Mouse (Mus musculus) gastrocnemius, postnatal 14 days (tissue): ENCODE data around the gene Klhdc4. TPM values are rescaled to one million over a fixed set of nuclear protein-coding genes. Genes with fewer than 3 reads are reported as not detected.
A peak's percentile ranks its signal among the peaks of the same experiment; 100 is the strongest.

Source experiments
- DNase-seq: peaks from one replicate; pipeline ENCODE4 v3.0.0; 2021; ENCODE audit warnings: mixed read lengths
- intact Hi-C: fragments of 180-260 bp; cut with DNase I; formaldehyde crosslinking; loops from one replicate; pipeline ENCODE4 v1.15.1; 2025; ENCODE audit warnings: low total_unique reads
- total RNA-seq, 2 experiments: library from RNA; stranded (reverse); gene quantifications; 2 replicates each; pipeline ENCODE4 v1.2.3; 2021

Gene Klhdc4
- total RNA-seq, 2 experiments from 2014 or later = 8.1 to 9.7 TPM

DNA sequence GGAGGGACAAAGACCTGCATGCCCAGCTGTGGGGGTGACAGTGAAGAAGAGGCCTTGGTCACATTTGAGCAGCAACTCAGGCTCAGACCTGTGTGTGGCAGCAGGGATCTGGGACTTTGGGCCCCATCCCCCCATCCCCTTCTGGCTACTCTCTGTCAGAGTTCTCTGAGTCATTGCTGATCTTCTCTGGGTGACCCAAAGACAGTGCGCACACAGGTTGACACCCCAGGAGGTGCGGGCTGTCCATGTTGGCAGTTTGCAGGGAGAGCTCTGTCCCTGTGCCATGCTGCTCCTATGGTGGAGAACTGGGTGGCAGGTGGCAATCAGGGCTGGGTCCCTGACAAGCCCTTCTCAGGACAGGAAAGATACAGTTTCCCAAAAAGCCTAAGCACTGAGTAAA lies 59.7 kb downstream of the Klhdc4 start:
- DNase-seq = no peak
- intact Hi-C loops = no loop called here

- DNase-seq = no peak
- intact Hi-C loops = no loop called here
These were observed 60.3 kb downstream of the Klhdc4 start for GRCm38 (mm10) chr8:121769095-121769494.

DNA sequence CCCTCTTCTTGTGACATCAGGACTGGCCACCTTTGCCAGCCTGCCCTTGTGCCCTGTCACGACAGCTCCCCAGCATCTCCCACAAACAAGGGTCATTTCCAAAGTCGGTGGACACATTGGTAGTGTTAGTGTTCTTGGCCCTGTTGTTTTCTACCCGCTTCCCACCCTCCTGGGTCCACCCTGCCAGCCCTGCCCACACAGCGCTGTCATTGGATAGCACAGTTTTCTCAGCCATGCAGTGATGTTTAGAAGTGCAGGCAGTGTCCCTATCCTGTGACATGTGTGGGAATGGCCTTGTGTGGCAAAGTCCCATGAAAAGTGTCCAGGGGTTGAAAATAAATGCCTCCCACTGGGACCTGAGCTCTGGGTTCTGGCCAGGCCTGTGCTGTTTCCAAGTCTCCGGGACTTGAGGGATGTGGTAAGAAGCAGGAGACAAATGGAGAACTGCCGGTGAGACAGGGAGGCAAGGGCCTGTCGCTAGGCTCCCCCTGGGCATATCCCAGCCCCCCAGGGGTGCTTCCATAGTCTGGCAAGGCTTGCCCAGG lies 63.7 kb downstream of the Klhdc4 start:
- intact Hi-C loops = no loop called here

GRCm38 (mm10) chr8:121763700-121764013 lies 65.7 kb downstream of the Klhdc4 start:
- intact Hi-C loops = no loop called here
- no peak for DNase-seq

More for the DNA sequence above, 63.7 kb downstream of the Klhdc4 start:
- no peak for DNase-seq

DNA sequence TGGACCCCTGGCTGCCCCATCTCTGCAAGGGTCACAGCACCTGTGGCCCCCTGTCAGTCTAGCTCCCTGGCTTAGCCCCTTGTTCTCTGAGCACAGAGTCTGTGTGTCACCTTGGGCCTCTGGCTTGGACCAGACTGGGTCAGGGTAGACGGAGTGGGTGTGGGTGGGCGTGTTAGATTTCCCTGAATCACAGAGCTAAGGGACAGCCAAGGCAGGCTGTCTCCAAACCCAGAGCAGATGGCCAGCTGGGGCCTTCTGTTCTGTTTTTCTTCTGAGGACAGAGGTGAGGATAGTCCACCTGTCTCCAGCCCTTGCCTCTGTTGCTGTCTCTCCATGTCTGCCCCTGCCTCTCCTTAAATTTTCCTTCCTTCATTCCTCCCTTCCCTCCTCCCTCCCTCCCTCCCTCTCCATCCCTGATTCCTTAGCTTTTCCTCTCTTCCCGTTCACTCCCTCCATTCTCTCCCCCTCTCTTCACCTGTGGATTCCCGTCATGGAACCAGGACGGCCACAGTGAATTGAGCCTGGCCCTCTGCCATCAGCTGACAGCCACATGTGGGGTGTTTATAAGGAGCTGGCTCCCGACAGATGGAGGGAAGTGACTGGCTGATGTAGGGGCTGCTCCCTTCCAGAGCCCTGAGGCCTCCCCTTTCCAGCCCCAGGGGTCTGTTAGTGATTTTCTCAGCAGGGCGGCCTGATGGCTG lies 66.2 kb downstream of the Klhdc4 start:
- DNase-seq = no peak
- intact Hi-C loops = no loop called here

- intact Hi-C loops = no loop called here
- DNase-seq = no peak
These were observed 67.9 kb downstream of the Klhdc4 start for GRCm38 (mm10) chr8:121761480-121761879.

DNA sequence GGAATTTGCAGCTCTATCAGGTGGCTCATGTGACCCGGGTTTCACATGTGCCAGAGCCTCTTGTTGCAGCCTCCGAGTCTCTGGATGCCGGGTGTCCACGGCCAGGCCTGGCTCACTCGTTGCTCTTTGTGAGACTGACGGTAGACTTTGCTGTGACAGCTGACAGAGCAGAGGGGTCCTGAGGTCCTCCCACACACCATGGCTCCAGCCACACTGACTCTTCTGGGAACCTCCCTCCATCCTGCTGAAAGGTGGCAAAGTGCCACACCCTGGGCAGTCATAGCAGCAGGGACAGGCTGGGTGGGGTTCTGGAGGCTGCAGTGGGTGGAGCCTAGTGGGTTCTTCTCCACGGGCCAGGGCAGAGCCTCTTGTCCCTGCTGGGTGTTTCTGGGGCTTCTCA lies 68.9 kb downstream of the Klhdc4 start:
- intact Hi-C loops = no loop called here
- no peak for DNase-seq

DNA sequence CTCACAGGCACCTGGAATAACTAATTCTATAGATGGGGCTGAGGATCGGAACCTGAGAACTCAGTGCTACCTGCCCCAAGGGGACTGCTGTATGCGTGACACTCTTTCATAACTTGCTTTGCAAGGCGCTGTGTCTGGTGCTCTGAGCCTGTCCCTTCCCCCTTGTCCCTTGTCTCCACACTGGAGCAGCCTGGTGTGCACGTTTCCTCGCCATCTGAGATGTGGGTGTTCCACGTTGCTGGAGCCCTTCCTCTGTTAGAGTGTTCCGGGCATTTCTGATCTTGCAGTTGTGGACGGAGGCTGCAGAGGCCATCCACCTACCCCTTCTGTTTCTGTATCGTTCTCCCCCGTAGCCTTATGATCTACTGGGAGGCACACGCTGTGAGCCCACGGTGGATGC lies 70.9 kb downstream of the Klhdc4 start:
- intact Hi-C loops = no loop called here
- DNase-seq = no peak

DNA sequence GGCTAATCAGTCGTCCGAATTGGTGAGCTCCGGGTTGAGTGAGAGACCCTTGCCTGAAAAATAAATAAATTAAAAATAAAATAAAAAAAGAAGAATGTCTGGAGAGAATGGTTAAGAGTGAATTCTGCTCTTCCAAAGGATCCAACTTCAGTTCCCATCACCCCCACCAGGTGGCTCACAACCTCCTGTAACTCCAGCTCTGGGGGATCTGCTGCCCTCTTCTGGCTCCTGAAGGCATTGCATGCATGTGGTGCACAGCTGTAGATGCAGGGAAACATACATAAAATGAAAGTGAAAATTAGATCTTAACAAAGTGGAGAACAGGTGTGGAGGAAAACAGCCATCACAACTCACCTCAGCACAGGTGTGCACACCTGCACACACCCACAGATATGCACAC lies 78.0 kb downstream of the Klhdc4 start:
- DNase-seq = peak; percentile 52
- intact Hi-C loops = no loop called here

- intact Hi-C loops = no loop called here
- no peak for DNase-seq
These were observed 78.9 kb downstream of the Klhdc4 start for GRCm38 (mm10) chr8:121750512-121750911.

- DNase-seq = no peak
- intact Hi-C loops = no loop called here
These were observed 79.9 kb downstream of the Klhdc4 start for GRCm38 (mm10) chr8:121749501-121749900.

Other genes starting within 250 kb of the Klhdc4 start
- gene Map1lc3b, start 239.2 kb downstream of the Klhdc4 start, total RNA-seq = 100 to 1,000 TPM; 102 to 136 TPM
- gene Zcchc14, start 176.7 kb downstream of the Klhdc4 start, total RNA-seq = 10 to 100 TPM; 19.8 to 20.4 TPM
- under 1 TPM in 1 of 2 experiments, not detected in 1; 0.09 TPM for gene Jph3, start 99.9 kb downstream of the Klhdc4 start, total RNA-seq
- 1 to 10 TPM; 4.2 to 5.7 TPM for gene Slc7a5, start 78.1 kb upstream of the Klhdc4 start, total RNA-seq
- not detected for gene Car5a, start 115.3 kb upstream of the Klhdc4 start, total RNA-seq
- 1 to 10 TPM; 8.3 to 8.4 TPM for gene Banp, start 120.2 kb upstream of the Klhdc4 start, total RNA-seq